Mouse (Mus musculus): ENCODE measurements around the gene Wasf2.

Gene Wasf2

GRCm38 (mm10) chr4:133234771-133235170 is 104.5 kb downstream of the Wasf2 start:
- DNase-seq (ENCODE audit: low read depth, low spot score), result no peak

DNA sequence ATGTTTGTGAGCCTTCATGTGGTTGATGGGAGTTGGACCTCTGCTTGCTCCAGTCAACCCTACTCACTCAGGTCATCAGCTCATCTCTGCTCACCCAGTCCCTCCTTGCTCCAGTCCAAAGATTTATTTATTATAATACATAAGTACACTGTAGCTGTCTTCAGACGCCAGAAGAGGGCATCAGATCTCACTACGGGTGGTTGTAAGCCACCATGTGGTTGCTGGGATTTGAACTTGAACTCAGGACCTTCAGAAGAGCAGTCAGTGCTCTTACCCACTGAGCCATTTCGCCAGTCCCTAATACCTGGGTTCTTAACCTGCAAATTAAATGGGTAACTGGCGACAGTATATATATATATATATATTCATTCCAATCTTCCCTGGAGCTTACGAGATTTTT is 105.1 kb downstream of the Wasf2 start:
- no peak for DNase-seq (ENCODE audit: low read depth, low spot score)

GRCm38 (mm10) chr4:133237911-133238310 is 107.6 kb downstream of the Wasf2 start:
- no peak for DNase-seq (ENCODE audit: low read depth, low spot score)

DNA sequence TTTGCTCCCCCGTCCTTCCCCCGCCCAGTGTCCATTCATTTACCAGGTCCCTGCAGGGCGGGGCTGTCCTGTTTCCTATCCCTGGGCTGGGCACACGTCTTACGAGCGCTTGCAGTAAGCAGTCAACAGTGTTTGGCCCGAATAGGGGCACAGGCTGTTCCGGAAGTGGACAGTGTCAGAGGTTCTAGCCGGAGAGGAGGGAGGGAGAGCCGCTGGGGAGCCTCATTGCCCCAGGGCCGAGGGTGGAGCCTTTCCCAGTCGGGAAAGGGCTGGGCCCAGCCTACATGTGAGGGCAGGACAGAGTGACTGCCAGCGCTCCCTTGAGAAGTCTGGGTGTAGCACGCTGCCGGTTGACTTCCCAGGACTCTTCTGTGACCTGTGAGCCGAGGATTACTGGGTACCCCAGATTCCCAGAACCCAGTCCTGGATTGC is 110.2 kb downstream of the Wasf2 start, which contains the start of gene Map3k6:
Gene Map3k6, plus strand, starts transcription at position 329 of the 432 bp plus-strand sequence.
- DNase-seq (ENCODE audit: low read depth, low spot score), result peak; percentile 45

DNA sequence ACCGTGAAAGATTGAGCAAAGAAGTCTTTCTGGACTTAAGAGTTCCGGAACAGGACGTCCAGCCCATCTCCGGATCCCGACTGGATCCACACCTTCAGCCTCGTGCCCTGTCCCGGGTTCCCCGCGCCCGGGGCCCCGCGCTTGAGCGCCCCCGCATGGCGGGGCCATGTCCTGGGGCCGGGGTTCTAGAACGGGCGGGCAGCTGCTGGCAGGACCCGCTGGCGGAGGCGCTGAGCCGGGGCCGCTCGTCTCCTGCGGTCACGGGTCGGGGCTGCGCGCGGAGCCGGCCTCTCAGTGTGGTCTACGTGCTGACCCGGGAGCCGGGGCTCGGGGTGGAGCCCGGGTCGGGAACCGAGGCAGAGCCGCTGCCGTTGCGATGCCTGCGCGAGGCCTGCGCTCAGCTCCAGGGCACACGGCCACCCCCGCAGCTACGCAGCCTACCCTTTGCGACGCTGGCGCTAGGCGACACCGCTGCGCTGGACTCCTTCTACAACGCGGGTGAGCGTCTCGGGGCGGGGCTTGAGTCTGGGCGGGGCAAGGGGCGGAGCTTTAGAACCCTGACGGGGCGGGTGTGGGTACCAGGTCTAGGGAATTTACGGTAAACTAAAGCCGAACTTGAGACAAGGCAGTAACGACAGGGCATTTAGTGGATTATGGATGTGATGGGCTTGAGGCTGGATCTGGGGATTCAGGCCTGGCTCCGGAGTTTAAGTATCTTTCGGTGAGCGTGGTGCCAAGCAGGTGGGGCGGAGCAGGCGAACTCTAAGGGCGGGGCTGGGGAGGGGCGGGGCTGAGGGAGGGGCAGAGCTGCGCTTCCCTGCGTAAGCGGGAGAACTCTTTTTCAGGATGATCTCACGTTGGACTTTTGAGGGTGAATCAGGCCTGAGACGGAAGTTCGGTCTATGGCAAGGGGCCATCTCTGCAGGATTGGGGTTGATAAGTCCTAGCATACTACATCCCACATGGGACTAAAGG is 110.9 kb downstream of the Wasf2 start:
- DNase-seq (ENCODE audit: low read depth, low spot score), result peak; percentile 74

- DNase-seq (ENCODE audit: low read depth, low spot score), result peak; percentile 35
Measured at GRCm38 (mm10) chr4:133241910-133242309, 111.6 kb downstream of the Wasf2 start.

DNA sequence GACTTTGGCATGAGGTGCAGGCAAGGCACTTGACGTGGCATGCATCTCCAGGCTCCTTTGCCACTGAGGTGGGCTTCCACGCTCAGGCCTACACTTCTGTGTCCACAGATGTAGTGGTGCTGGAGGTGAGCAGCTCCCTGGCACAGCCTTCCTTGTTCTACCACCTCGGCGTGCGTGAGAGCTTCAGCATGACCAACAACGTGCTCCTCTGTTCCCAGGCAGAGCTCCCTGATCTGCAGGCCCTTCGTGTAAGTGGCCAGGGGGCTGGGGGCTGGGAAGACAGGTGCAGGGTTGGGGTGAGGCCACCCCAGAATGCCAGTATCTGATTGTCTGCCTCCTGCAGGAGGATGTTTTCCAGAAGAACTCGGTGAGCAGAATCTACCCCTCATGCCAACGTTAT is 112.4 kb downstream of the Wasf2 start:
- DNase-seq (ENCODE audit: low read depth, low spot score), result no peak

- DNase-seq (ENCODE audit: low read depth, low spot score), result no peak
Measured at GRCm38 (mm10) chr4:133243538-133243937, 113.2 kb downstream of the Wasf2 start.

- DNase-seq (ENCODE audit: low read depth, low spot score), result no peak
Measured at GRCm38 (mm10) chr4:133244289-133244688, 114.0 kb downstream of the Wasf2 start.

- DNase-seq (ENCODE audit: low read depth, low spot score), result no peak
Measured at GRCm38 (mm10) chr4:133247072-133247471, 116.8 kb downstream of the Wasf2 start.

GRCm38 (mm10) chr4:133247806-133248449 is 117.6 kb downstream of the Wasf2 start:
- DNase-seq (ENCODE audit: low read depth, low spot score), result peak; percentile 69
